Mouse (Mus musculus) gastrocnemius, postnatal 14 days (tissue): ENCODE results near the gene Cabcoco1. TPM values are rescaled to one million over a fixed set of nuclear protein-coding genes. Genes with fewer than 3 reads are reported as not detected.

Experiments
- DNase-seq: peaks from one replicate; pipeline ENCODE4 v3.0.0; 2021; ENCODE audit warnings: mixed read lengths
- intact Hi-C: fragments of 180-260 bp; cut with DNase I; formaldehyde crosslinking; loops from one replicate; pipeline ENCODE4 v1.15.1; 2025; ENCODE audit warnings: low total_unique reads
- long read RNA-seq, 2 experiments: library from polyadenylated mRNA; stranded (forward); transcript quantifications; one replicate each; pipeline ENCODE4 v2.0.0; 2021
- total RNA-seq, 2 experiments: library from RNA; stranded (reverse); gene quantifications; 2 replicates each; pipeline ENCODE4 v1.2.3; 2021

Cabcoco1 gene
- under 1 TPM; 0.35 to 0.38 TPM for total RNA-seq
- long read RNA-seq, experiment 1, partial matches to known transcripts = 0 of 1 reads
- long read RNA-seq, experiment 1, other reads (novel, unspliced or antisense) = 0 of 1 reads
- long read RNA-seq, experiment 2, partial matches to known transcripts = 0 of 1 reads
- long read RNA-seq, experiment 2, other reads (novel, unspliced or antisense) = 0 of 1 reads

DNA sequence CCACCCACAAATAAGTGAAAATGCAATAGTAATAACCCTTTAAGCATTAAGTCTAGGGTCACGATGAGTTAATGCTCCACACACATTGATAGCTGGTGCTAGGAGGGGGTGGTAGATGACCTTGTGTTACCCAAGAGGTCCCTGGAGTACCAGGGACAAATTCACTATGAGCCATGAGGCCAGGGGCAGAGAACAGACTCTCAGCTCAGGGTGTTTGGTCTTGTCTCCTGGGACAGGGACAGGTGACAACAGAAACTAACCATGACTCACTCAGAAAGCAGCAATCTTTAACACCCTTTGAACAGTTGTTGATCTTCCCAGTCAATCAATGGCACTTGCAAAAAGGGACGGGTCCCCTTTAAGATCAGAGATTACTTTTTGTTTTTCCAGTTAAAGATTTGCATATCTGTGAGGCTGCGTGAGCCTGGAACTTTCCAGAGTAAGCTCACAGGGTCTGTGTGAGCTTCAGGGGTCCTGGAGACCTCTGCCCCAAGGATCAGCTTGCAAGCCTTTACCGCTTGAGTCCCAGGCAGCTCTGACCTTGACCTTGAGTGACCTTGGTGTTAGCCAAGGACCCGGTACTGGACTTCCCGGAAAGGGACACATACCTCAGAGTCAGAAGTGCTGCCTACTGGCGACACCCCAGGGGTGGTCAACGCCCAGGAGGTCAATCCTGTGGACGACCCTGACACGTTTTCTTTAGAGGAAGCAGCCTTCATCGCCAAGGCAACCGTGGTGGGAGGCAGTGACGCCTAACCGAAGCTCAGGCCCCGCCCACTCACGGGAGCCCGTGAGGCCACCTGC, at the start of gene Cabcoco1:
Gene Cabcoco1 (minus strand): TSS at position 758 of the 804 bp plus-strand sequence.
- intact Hi-C loops = no loop called here
- peak; percentile 33 for DNase-seq

DNA sequence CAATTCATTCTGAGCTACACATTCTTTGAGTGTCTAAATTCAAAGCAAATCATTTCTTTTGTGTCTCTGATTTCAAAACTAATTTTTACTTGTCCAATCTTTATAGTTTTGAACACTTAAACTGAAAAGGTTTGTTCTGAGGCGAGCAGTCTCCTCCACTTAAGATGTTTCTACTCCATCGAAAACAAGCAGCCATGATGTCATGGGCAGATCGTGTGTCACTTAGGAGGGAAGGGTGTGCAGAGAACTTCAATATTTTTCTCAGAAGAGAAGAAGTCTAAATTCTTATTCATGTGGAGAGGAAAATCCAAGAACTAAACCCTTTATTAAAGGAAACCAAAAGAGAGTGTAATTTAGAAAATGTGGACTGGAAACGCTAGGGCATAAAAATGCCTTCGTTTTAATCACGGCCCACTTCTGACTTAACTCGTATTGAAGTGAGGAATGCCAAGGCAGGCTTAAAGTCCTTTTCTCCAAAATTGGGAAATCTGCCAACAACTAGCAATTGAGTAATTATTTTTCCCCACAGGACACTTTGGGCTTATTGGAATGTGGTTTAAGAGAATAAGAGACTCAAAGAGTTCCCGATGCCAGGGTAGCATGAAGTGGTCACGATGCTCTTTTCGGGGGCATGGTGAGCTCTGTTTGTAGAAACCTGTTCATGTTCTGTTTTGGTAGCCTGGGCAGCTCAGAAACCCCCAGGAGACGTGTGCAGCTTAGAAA, 48.0 kb upstream of the Cabcoco1 start:
- intact Hi-C loops = no loop called here
- DNase-seq = no peak

- intact Hi-C loops = no loop called here
- DNase-seq = no peak
Observed at GRCm38 (mm10) chr10:68587416-68588040, 45.8 kb upstream of the Cabcoco1 start.

GRCm38 (mm10) chr10:68577321-68577720, 35.6 kb upstream of the Cabcoco1 start:
- no peak for DNase-seq
- intact Hi-C loops = no loop called here

GRCm38 (mm10) chr10:68568172-68568571, 26.5 kb upstream of the Cabcoco1 start:
- intact Hi-C loops = no loop called here
- no peak for DNase-seq

DNA sequence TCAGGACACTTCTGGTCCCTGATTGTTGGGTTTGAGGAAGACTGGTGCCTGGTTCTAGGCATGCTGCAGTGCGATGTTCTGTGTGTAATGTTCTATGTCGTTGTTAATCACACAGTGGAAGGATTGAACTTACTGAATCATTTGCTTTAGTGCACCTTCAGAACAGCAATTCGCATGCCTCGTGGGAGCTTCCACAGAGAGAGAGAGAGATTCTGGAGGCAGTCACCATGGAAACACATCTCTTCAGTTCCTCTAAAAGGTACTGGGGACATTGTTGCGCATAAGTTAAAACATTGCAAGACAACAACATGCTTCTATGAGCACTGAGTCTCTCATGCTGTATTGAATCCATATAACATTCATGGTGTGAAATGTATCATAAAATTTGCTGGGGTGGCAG, 20.6 kb upstream of the Cabcoco1 start:
- DNase-seq = no peak
- intact Hi-C loops = no loop called here

DNA sequence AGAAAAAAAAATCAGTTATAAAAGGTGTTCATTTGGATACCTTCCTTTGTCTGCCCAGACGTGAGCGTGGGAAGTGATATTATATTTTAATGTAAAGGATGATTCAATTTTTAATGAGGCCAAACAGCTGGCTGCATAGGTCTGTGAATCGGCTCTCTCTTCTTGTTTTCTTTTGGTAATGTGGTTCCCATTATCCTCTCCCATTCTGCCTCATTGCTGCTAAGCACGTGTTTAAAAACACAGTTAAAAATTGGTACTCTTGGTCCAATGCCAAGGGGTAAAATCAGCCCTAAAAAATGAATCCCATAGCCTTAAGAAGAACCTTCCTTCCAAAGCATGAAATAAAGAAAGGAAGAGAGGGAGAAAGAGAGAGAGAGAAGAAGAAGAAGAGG, 17.1 kb upstream of the Cabcoco1 start:
- DNase-seq = no peak
- intact Hi-C loops = no loop called here

DNA sequence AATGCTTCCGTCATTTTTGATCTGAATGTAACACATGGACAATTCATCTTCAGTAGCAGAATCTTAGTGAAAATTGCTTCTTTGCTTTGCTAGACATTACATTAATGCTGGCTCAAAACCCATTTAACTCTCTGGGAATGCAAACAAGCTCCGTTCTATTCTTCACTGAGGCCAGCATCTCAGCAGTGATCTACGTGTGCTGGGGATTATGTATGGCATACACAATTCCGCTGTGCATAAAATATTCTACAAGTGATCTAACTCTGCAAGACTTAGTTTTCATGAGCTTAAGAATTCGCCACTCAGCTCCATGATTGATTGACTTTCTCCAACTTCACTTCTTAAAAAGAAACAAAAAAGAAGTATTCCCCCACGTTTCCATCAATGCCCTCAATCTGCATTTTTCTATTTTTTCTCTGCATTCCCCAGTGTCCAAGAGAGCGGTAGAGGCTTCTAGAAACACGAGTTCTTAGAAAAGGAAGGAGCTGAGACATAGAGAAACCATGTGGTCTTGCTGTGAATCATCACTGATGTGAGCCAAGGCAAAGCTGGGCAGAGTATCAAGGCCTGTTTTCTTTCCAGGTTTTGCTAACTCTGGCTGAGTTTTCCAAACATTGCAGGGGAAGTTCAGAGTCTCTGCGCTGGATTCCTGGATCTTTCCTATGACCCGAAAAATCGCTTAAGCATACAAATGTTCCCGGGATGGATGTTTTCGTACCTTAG, 16.6 kb upstream of the Cabcoco1 start:
- DNase-seq = peak; percentile 74
- intact Hi-C loops = no loop called here

DNA sequence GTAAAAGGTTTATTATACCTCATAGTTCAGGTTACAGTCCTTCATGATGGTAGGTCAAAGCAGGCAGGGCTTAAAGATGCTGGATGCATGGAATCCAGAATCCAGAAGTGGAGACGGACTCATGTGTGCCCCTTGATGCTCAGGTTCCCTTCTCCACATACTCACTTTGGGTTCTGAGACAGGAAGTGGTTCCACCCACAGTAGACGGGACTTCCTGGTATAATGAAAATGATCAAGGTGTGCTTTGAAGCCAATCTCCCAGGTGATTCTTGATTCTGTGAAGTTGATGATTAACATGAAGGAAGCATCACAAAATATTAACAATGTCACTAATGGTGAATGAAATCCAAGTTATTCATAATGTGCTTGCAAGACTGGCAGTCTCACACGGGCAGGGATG, 12.0 kb upstream of the Cabcoco1 start:
- intact Hi-C loops = no loop called here

GRCm38 (mm10) chr10:68552556-68552955, 10.9 kb upstream of the Cabcoco1 start:
- intact Hi-C loops = no loop called here
- DNase-seq = no peak

More for the DNA sequence above, 12.0 kb upstream of the Cabcoco1 start:
- DNase-seq = no peak

DNA sequence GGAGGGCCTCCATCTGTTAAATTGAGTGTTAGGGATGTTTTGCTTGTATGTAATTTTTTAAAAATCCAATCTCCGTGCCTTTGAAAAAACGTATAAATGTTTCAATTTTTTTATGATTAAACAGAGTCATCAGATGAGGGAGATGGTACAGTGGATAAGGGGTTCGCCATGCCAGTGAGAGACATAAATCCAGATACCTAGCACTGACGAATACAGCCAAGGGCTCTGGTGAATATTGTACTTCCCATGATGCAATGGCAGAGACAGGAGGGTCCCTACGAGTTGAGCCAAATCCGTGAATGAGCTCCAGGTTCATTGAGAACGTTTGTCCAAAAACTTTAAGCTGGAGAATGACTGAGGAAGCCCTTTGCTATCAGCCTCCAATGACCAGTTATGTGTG, 9.6 kb upstream of the Cabcoco1 start:
- DNase-seq = no peak
- intact Hi-C loops = no loop called here

DNA sequence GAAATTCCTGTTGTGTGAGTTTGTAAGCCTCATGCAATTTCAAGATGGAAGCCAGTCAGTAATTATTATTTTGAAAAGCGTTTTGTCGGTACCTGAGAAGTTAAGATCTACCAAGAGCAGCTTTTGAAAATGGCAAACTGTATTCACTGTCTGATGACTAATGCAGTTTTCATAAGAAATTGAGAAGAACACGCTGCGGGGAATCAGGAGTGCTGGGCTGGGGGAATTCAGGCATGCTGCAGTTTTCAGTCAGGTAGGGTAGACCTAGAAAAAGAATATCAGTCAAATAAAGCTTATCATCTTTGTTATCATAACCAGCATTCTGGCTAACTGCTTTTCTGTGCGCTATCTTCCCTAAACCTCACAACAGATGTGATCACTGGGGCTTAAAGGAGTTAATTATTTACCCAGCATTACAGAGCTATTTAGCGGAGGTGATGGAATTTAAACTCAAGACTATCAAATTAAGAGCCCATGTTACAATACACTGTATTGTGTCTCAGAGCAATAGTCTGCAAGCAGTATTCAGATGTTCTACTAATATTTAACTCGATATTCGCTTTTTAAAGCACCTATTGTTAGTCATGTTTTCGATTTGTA, 9.1 kb upstream of the Cabcoco1 start:
- DNase-seq = no peak
- intact Hi-C loops = no loop called here

DNA sequence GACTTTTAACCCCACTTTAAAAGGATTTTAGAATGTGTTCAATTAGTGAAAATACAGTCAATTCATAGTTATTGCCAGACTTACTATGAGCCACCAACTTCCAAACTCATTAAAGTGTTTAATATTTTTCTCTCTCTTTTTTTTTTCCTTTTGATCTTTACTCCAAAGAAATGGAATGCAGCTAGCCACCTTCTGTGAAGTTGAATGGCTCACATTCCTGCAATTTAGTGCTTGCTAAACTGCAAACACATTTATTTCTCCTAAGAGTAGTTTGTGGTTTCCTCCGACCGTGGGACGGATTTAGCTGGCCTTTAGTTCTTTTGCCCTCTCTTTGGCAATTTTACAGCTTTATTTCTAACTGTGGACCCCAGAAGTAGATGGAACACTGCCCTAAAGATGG, 1.4 kb upstream of the Cabcoco1 start:
- no peak for DNase-seq
- intact Hi-C loops = no loop called here

DNA sequence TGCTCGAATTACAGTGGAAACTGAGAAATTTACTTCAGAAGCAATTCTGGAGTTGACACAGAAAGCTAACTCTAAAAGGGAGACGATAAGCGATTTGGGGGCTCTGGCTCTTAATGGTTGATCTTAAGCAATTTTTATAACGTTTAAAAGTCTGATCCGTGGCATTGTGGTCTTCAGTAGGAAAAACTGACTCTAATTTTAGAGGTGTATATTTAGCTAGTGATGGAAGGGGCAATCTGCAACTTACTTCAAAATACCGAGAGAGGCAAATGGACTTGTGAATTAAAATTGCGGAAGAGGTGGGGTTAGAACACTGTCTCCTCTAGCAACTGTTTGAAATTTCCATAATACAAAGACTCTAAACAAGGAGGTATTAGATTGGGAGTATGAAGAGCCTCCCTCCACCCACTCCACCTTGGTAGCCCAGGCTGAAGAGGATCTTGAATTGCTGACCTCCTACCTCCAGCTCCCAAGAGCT, 286 bp upstream of the Cabcoco1 start:
- intact Hi-C loops = no loop called here
- no peak for DNase-seq

DNA sequence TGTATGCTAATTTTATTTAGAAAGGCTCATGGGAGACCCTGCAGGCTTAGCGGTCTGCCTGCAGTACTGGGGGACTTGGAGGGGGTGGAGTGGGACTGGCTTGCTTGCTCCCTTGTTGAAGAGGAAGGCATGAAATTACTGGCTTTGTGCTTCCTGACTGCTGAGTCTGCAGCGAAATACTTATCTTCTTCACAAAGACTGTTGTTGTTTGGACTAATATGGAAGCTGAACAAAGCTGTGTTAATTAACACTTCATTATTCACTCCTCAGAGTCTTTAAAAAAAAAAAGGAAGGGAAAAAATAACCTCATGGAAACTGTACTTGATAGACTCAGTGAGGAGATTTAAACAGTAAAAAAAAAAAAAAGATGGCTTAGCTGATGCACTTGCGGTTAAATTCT, 1.1 kb downstream of the Cabcoco1 start:
- no peak for DNase-seq
- intact Hi-C loops = no loop called here

DNA sequence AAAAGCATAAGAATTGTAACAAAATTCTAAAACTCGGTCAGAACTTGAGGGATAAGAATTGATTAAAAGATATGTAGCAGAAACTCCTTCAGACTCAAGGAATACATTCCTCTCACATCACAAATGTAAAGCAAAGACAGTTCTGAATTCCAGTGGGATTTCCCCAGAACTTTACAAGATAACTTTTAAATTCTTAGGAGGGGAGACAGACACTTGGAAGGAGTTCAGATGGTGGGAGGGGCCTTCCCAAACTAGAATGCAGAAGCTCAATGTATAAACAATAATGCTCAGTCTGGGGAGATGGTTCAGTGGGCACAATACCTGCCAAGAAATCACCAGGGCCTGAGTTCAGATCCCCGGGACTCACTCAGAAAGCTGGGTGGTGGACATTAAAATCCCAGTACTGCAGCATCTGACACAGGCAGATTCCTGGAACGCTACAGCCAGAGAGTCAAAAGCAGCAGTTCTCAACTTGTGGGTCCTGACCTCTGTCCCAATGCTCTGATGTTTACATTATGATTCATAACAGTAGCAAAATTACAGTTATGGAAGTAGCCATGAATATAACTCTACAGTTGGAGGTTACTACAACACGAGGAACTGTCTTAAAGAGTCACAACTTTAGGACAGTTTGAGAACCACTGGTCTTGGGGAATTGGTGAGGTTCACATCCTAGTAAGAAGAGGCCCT, 4.3 kb downstream of the Cabcoco1 start:
- no peak for DNase-seq
- intact Hi-C loops = no loop called here

DNA sequence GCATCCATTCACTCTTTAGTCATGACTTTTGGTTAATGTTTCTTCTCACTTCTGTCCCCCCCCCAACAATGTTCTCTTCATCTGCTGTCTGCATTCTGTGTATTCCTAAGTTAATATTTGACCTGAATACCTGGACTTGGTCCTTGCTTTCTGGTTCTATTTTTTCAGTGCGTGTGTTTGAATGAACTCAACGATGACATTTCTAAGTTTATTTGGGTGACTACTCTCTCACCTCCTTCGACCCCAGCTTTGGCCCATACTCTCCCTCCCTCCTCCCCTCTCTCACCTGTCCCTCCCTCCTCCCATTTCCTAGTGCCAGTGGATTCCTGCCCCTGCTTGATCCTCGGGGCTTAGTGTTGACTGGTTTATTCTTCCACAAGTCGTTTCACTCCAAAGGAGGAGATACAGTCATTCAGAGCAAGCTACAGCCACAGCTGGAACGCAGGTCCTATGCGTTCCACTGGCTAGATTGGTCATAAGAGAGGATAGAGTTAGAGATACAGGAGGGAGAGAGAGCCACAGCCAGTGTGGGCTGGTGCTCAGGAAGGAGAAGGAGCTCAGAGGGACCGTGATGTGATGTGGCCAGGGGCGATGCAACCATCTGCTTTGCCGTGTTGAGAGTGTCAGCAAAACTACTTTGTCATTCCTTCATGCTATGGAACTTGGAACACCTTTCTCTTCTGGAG, 12.2 kb downstream of the Cabcoco1 start:
- intact Hi-C loops = no loop called here

DNA sequence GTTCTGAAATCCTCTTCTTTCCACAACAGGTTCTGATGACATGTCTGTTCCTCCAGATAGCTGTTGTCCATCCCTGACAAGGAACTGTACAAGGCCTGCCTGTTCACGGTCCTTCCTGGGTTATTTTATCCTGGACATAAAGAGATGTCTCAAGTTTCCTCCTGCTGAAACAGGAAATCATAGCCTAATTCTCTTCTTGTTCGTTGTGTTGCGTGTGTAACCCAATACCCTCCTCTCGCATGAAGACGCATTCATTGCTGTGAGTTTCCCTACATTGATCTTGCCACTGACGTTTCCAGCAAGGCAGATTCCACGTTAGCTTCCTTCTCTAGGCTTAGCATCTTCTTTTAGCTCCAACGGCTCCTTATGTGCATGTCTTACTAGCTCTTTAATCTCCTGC, 12.7 kb downstream of the Cabcoco1 start:
- intact Hi-C loops = no loop called here
- no peak for DNase-seq

More for the DNA sequence above, 12.2 kb downstream of the Cabcoco1 start:
- no peak for DNase-seq
